Mouse (Mus musculus) CH12.LX (cell line): ENCODE measurements at regions not wholly inside any gene's neighbourhood (a gene's known extent, or its start where the extent isn't known, plus 50 kb on each side); places are given as distances from the start of the nearest gene placed in this dataset.

Experiments
- DNase-seq: peaks from one replicate; pipeline ENCODE4 v3.0.0-alpha.2; 2013; ENCODE audit errors: extremely low read depth
- H3K27ac ChIP-seq: 2 replicates; pipeline ENCODE4 v1.5.1; 2012; ENCODE audit warnings: low read depth, mild to moderate bottlenecking, control low read depth, moderate library complexity; ENCODE audit not compliant: insufficient read depth
- H3K27me3 ChIP-seq: replicated peaks from 2 replicates; pipeline ENCODE3; 2012; ENCODE audit warnings: inconsistent platforms
- H3K36me3 ChIP-seq, 2 experiments: replicated peaks in 1 of 2; 2 replicates each; pipeline versions ENCODE3 to v1.6.1; 2012; ENCODE audit warnings: inconsistent platforms in 1 of 2, low read length in 1 of 2, mild to moderate bottlenecking in 1 of 2, mixed read lengths in 1 of 2, moderate library complexity in 1 of 2; ENCODE audit not compliant: control insufficient read depth in 1 of 2, insufficient read depth in 1 of 2
- H3K4me1 ChIP-seq, 2 experiments: 2 replicates each; pipeline ENCODE4 v1.6.1; 2012; ENCODE audit warnings: inconsistent platforms in 1 of 2, moderate library complexity in 1 of 2; ENCODE audit not compliant: insufficient read depth in 2 of 2, control insufficient read depth in 1 of 2
- H3K4me2 ChIP-seq: 2 replicates; pipeline ENCODE4 v1.6.1; 2012; ENCODE audit warnings: low read depth, mild to moderate bottlenecking, control low read depth; ENCODE audit not compliant: poor library complexity, insufficient read depth, severe bottlenecking
- H3K4me3 ChIP-seq, 3 experiments: fragments of 150-350 bp in 1 of 3; sonication (generic) in 1 of 3; replicated peaks in 1 of 3; 2 replicates each; pipeline versions ENCODE3 to v1.5.1; 2011 to 2012; ENCODE audit warnings: low read depth in 2 of 3, low read length in 2 of 3, mild to moderate bottlenecking in 2 of 3, moderate library complexity in 2 of 3, control low read depth in 1 of 3, improper control_type of control experiment in 1 of 3, inconsistent platforms in 1 of 3, mixed read lengths in 1 of 3; ENCODE audit not compliant: poor library complexity in 1 of 3
- H3K79me2 ChIP-seq: replicated peaks from 2 replicates; pipeline ENCODE4 v1.6.1; 2012; ENCODE audit warnings: mild to moderate bottlenecking, moderate library complexity; ENCODE audit not compliant: control insufficient read depth, poor library complexity, insufficient read depth, severe bottlenecking; ENCODE audit errors: extremely low read depth
- H3K9ac ChIP-seq: 2 replicates; pipeline ENCODE4 v1.6.1; 2012; ENCODE audit warnings: low read depth, mild to moderate bottlenecking, control low read depth, moderate library complexity; ENCODE audit not compliant: insufficient read depth
- H3K9me3 ChIP-seq: replicated peaks from 2 replicates; pipeline ENCODE3; 2012; ENCODE audit warnings: low read length, inconsistent platforms, mixed read lengths
- BHLHE40 ChIP-seq: IDR thresholded peaks from 2 replicates; pipeline ENCODE4 v1.6.1; 2011; ENCODE audit warnings: mild to moderate bottlenecking, low read depth, low read length, improper control_type of control experiment
- CTCF ChIP-seq, 2 experiments: IDR thresholded peaks in 1 of 2; conservative IDR thresholded peaks in 1 of 2; 2 replicates each; pipeline ENCODE4 v1.5.1; 2011 to 2012; ENCODE audit warnings: low read depth in 2 of 2, low read length in 2 of 2, improper control_type of control experiment in 1 of 2, inconsistent platforms in 1 of 2, mild to moderate bottlenecking in 1 of 2, moderate library complexity in 1 of 2
- EP300 ChIP-seq: IDR thresholded peaks from 2 replicates; pipeline ENCODE4 v1.6.1; 2011; ENCODE audit warnings: low read length, improper control_type of control experiment
- ETS1 ChIP-seq: conservative IDR thresholded peaks from 2 replicates; pipeline ENCODE4 v1.6.1; 2012; ENCODE audit warnings: low read depth, mild to moderate bottlenecking, inconsistent platforms, low read length, improper control_type of control experiment, moderate library complexity
- GABPA ChIP-seq: IDR thresholded peaks from 2 replicates; pipeline ENCODE4 v1.6.1; 2012; ENCODE audit warnings: low read depth, low read length, improper control_type of control experiment, inconsistent platforms; ENCODE audit not compliant: insufficient replicate concordance
- JUND ChIP-seq: conservative IDR thresholded peaks from 2 replicates; pipeline ENCODE4 v1.6.1; 2011; ENCODE audit warnings: low read depth, low read length, improper control_type of control experiment
- MAX ChIP-seq: IDR thresholded peaks from 2 replicates; pipeline ENCODE4 v1.6.1; 2011; ENCODE audit warnings: low read length, improper control_type of control experiment
- MAZ ChIP-seq: IDR thresholded peaks from 2 replicates; pipeline ENCODE4 v1.6.1; 2012; ENCODE audit warnings: low read depth, mild to moderate bottlenecking, inconsistent platforms, low read length, improper control_type of control experiment, moderate library complexity
- MYC ChIP-seq: IDR thresholded peaks from 2 replicates; pipeline ENCODE4 v1.6.1; 2011; ENCODE audit warnings: low read depth, mild to moderate bottlenecking, improper control_type of control experiment, low read length
- POLR2AphosphoS2 ChIP-seq: IDR thresholded peaks from 2 replicates; pipeline ENCODE4 v1.6.1; 2011; ENCODE audit warnings: low read depth, low read length, improper control_type of control experiment
- SMC3 ChIP-seq: IDR thresholded peaks from 2 replicates; pipeline ENCODE4 v1.6.1; 2011; ENCODE audit warnings: low read depth, low read length, improper control_type of control experiment
- UBTF ChIP-seq: IDR thresholded peaks from 2 replicates; pipeline ENCODE4 v1.6.1; 2012; ENCODE audit warnings: low read depth, mild to moderate bottlenecking, inconsistent platforms, low read length, improper control_type of control experiment, moderate library complexity
- ZC3H11A ChIP-seq: IDR thresholded peaks from 2 replicates; pipeline ENCODE4 v1.6.1; 2012; ENCODE audit warnings: low read depth, mild to moderate bottlenecking, inconsistent platforms, low read length, improper control_type of control experiment
- ZKSCAN1 ChIP-seq: IDR thresholded peaks from 2 replicates; pipeline ENCODE4 v1.6.1; 2012; ENCODE audit warnings: low read depth, inconsistent platforms, low read length, improper control_type of control experiment, borderline replicate concordance
- dilution Hi-C: fragments of 300-500 bp; cut with MboI; formaldehyde crosslinking; loops from 2 replicates; pipeline ENCODE4 v1.14.3; 2020; ENCODE audit warnings: low sequenced_read_pairs; ENCODE audit not compliant: extremely low pct_unique_long_range_greater_than_20kb, extremely low pct_ligation_motif_present
- in situ Hi-C: fragments of 300-500 bp; cut with MboI; formaldehyde crosslinking; loops from 3 replicates; pipeline ENCODE4 v1.14.3; 2019; ENCODE audit warnings: low sequenced_read_pairs, low pct_ligation_motif_present, low pct_unique_long_range_greater_than_20kb, mixed read lengths

GRCm38 (mm10) chr11:31529686-31530085 is 142.0 kb downstream of the Bod1 start:
- H3K4me3 ChIP-seq, result no peak overlapping the region
- H3K27ac ChIP-seq, result no peak overlapping the region
- 0 out of 2 replicates have a peak, but pooled peaks have one; percentile 33 for TF ChIP-seq MAX
- peak; percentile 47; the same call in 1 of the 2 replicates for TF ChIP-seq EP300
- peak; percentile 95 for TF ChIP-seq ETS1
- no peak for TF ChIP-seq POLR2AphosphoS2
- peak; percentile 92 for TF ChIP-seq BHLHE40
- H3K9me3 ChIP-seq, result no peaks in the 10 kb centered on the region
- in situ Hi-C loops (no loop called here), dilution Hi-C loops (no loop called here)
- DNase-seq, result peak; percentile 59
- H3K27me3 ChIP-seq, result no peaks in the 10 kb centered on the region
- H3K36me3 ChIP-seq, result no peaks in the 10 kb centered on the region
- no peak overlapping the region for H3K4me2 ChIP-seq
- no peak overlapping the region for H3K9ac ChIP-seq
- peaks cover 7 to 20% of the 10 kb centered on the region in 2 experiments; a peak in 3 of 4 replicates for H3K4me1 ChIP-seq
- no peaks in the 10 kb centered on the region for H3K79me2 ChIP-seq

GRCm38 (mm10) chr11:31524708-31525107 is 147.0 kb downstream of the Bod1 start:
- H3K9me3 ChIP-seq, result no peaks in the 10 kb centered on the region
- no peaks in the 10 kb centered on the region for H3K79me2 ChIP-seq
- no peaks in the 10 kb centered on the region for H3K36me3 ChIP-seq
- in situ Hi-C loops (no loop called here), dilution Hi-C loops (no loop called here)
- H3K27ac ChIP-seq, result no peak overlapping the region
- no peak overlapping the region for H3K9ac ChIP-seq
- TF ChIP-seq JUND (no peak), UBTF (no peak), MAZ (no peak), CTCF (conservative IDR thresholded peaks at IDR 0.05 in 1 of 2, IDR thresholded peaks at IDR 0.05 in 1 of 2; ENCODE audit: low read depth in 2 of 2, low read length in 2 of 2) (no peak), ZKSCAN1 (no peak), SMC3 (no peak), GABPA (no peak), MYC (no peak)
- H3K27me3 ChIP-seq, result peaks cover 1% of the 10 kb centered on the region
- peaks cover 13 to 31% of the 10 kb centered on the region in 2 experiments; a peak in 3 of 4 replicates for H3K4me1 ChIP-seq
- DNase-seq, result no peak
- no peak overlapping the region for H3K4me2 ChIP-seq
- no peak overlapping the region for H3K4me3 ChIP-seq

DNA sequence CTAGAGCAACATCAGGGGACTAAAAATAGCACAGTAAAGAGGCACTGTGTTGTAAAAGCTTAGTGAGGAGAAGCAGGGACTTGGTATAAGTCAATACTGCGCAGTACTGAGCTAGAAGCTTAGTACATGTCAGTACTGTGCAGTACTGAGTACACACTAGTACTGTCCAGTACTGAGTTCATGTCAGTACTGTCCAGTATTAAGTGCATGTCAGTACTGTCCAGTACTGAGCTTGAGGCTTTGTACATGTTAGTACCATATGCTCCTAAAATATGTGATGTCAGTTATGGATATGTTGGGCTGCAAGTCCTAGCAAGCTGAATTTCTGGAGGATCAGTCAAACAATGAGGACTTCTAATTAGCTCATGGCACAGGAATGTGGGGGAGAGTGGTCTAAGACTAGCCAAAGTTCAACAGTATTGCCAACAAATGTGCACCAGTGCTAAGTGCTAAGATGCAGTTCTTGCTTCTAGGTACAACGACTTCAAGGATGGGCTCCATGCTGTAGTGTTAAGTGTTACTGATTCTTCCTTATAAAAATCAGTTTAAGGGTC is 147.5 kb downstream of the Bod1 start:
- Histone ChIP-seq H3K9me3 (no peaks in the 10 kb centered on the region), H3K79me2 (no peaks in the 10 kb centered on the region), H3K36me3 (no peaks in the 10 kb centered on the region), H3K9ac (no peak overlapping the region), H3K4me2 (no peak overlapping the region), H3K4me3 (no peak overlapping the region), H3K27ac (no peak overlapping the region), H3K4me1 (peaks cover 11 to 26% of the 10 kb centered on the region in 2 experiments; a peak in 3 of 4 replicates), H3K27me3 (peaks cover 1% of the 10 kb centered on the region)
- DNase-seq, result no peak
- in situ Hi-C loops, result no loop called here
- dilution Hi-C loops, result no loop called here
- TF ChIP-seq ZC3H11A, result no peak
